Mouse (Mus musculus) liver, embryonic 16.5 days (tissue): ENCODE results near the gene Mprip. TPM values are rescaled to one million over a fixed set of nuclear protein-coding genes. Genes with fewer than 3 reads are reported as not detected.

ENCODE experiments used
- ATAC-seq: fragments of 200-750 bp; cut with Nextera tagmentation; 2 replicates; pipeline ENCODE4 v1.8.0; 2017; ENCODE audit warnings: low read depth, mild to moderate bottlenecking, moderate number of reproducible peaks, moderate library complexity
- H3K27ac ChIP-seq: fragments of 300-500 bp; sonication (generic); 2 replicates; pipeline ENCODE4 v1.5.1; 2014; ENCODE audit warnings: mild to moderate bottlenecking, low read length
- H3K27me3 ChIP-seq: fragments of 300-500 bp; sonication (generic); 2 replicates; pipeline ENCODE4 v1.6.1; 2014; ENCODE audit warnings: low read depth, low read length, mixed read lengths; ENCODE audit not compliant: control insufficient read depth, insufficient read depth
- H3K36me3 ChIP-seq: fragments of 300-500 bp; sonication (generic); 2 replicates; pipeline ENCODE4 v1.6.1; 2014; ENCODE audit warnings: mild to moderate bottlenecking; ENCODE audit not compliant: control insufficient read depth, insufficient read depth
- H3K4me1 ChIP-seq: fragments of 300-500 bp; sonication (generic); 2 replicates; pipeline ENCODE4 v1.6.1; 2014; ENCODE audit warnings: low read depth, low read length, mixed read lengths; ENCODE audit not compliant: control insufficient read depth
- H3K4me2 ChIP-seq: fragments of 300-500 bp; sonication (generic); 2 replicates; pipeline ENCODE4 v1.6.1; 2014; ENCODE audit warnings: low read depth, low read length, mixed read lengths
- H3K4me3 ChIP-seq: fragments of 300-500 bp; sonication (generic); 2 replicates; pipeline ENCODE4 v1.5.1; 2014; ENCODE audit warnings: low read depth, mild to moderate bottlenecking, low read length
- H3K9ac ChIP-seq: fragments of 300-500 bp; sonication (generic); 2 replicates; pipeline ENCODE4 v1.6.1; 2014; ENCODE audit warnings: low read depth, low read length
- H3K9me3 ChIP-seq: fragments of 300-500 bp; sonication (generic); replicated peaks from 2 replicates; pipeline ENCODE4 v1.6.1; 2016; ENCODE audit warnings: low read length; ENCODE audit not compliant: control insufficient read depth
- WGBS: fragments of 180-500 bp; shearing (Covaris S2); extraction: QIAGEN DNeasy Blood & Tissue Kit; methylation state at CpG from one replicate; pipeline ENCODE4 v1.1.7; 2014; ENCODE audit not compliant: insufficient replicate concordance; 5-methylcytosine and 5-hydroxymethylcytosine counted together
- polyA plus RNA-seq: library from polyadenylated mRNA; unstranded; fragments of >200 nt; fragmentation: Nextera tagmentation; extraction: Ambion mirVana; gene quantifications from 2 replicates; pipeline ENCODE4 v1.2.1, GENCODE M21; 2015

Mprip gene
- polyA plus RNA-seq, 1 experiment from 2014 or later = 6.6 TPM

GRCm38 (mm10) chr11:59772291-59772690 lies 111.2 kb downstream of the Mprip start:
- Histone ChIP-seq H3K27ac (no peak overlapping the region), H3K36me3 (peaks cover 13% of the 10 kb centered on the region), H3K9me3 (no peaks in the 10 kb centered on the region), H3K4me2 (no peak overlapping the region), H3K4me3 (no peak overlapping the region), H3K9ac (no peak overlapping the region), H3K4me1 (no peaks in the 10 kb centered on the region), H3K27me3 (no peaks in the 10 kb centered on the region)
- ATAC-seq = no peak
- 71% methylated on average over 2 of the region's 2 CpGs for WGBS

DNA sequence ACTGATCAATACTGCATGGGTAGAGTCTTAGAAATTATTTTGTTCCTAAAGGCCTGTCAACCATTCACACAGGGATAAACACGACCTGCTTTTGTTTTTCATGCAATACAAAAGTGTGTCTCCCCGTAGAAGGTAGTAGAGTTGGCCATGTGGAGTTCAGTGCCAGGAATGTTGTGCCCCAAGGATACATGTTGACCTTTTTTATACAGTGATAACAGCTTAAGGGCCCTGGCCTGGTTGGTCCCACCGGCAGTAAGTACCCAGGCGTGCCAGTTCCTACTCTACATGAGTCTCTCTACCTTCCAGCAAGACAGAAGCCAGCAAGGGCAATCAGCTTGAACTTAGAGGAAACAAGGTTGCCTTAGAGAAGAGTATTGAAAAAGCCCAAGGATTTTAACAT lies 111.8 kb downstream of the Mprip start:
- Histone ChIP-seq H3K36me3 (peaks cover 13% of the 10 kb centered on the region), H3K4me1 (no peaks in the 10 kb centered on the region), H3K27me3 (no peaks in the 10 kb centered on the region), H3K4me3 (no peak overlapping the region), H3K4me2 (no peak overlapping the region), H3K9ac (no peak overlapping the region), H3K9me3 (no peaks in the 10 kb centered on the region), H3K27ac (no peak overlapping the region)
- 68% methylated on average over 4 of the region's 4 CpGs for WGBS
- ATAC-seq = no peak

GRCm38 (mm10) chr11:59774522-59774921 lies 113.4 kb downstream of the Mprip start:
- WGBS = 30% methylated on average over 4 of the region's 4 CpGs
- Histone ChIP-seq H3K4me1 (no peaks in the 10 kb centered on the region; the same call in 1 of the 2 replicates), H3K27ac (no peak overlapping the region), H3K27me3 (no peaks in the 10 kb centered on the region), H3K4me2 (no peak overlapping the region), H3K9ac (no peak overlapping the region), H3K36me3 (peaks cover 10% of the 10 kb centered on the region), H3K9me3 (no peaks in the 10 kb centered on the region), H3K4me3 (no peak overlapping the region)
- ATAC-seq = no peak

DNA sequence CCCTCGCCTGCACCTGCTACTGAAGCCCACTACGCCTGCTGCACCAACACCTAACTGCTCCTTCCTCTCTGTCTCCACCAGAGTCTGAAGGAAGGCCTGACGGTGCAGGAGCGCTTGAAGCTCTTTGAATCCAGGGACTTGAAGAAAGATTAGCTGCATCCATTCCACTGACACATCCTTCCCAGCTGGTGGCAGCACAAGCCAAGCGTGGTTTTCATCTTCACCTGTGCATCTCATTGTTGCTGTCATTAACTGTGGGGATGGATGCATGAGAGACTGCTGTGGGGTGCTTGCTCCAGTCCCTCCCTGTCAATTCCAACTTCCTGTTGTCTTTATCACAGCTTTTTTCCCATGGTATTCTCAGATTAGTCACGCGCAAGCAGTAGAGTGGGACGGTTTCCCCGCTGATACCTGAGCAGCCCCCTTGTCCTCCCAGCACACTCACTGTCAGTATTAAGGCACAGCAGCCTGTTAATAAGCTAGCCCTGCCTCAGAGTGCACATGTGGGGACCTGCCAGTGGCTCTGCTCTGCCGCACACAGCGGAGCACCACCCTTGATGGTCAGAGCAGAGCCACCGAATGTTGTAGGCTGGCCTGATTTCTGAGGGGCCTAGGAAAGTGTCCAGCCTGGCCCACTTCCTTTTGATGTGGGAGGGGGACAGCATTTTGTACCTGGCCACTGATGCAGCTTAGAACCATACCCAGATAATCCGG lies 114.5 kb downstream of the Mprip start:
- 83% methylated on average over 13 of the region's 13 CpGs for WGBS
- no peak overlapping the region for H3K4me3 ChIP-seq
- ATAC-seq = no peak
- no peak overlapping the region for H3K4me2 ChIP-seq
- peaks cover 4% of the 10 kb centered on the region for H3K36me3 ChIP-seq
- H3K9ac ChIP-seq = no peak overlapping the region
- H3K27ac ChIP-seq = no peak overlapping the region
- no peaks in the 10 kb centered on the region for H3K27me3 ChIP-seq
- H3K9me3 ChIP-seq = no peaks in the 10 kb centered on the region
- no peaks in the 10 kb centered on the region; the same call in 1 of the 2 replicates for H3K4me1 ChIP-seq

- Histone ChIP-seq H3K4me2 (no peak overlapping the region), H3K4me1 (no peaks in the 10 kb centered on the region; the same call in 1 of the 2 replicates), H3K27ac (no peak overlapping the region), H3K27me3 (no peaks in the 10 kb centered on the region), H3K9ac (no peak overlapping the region), H3K36me3 (peaks cover under 1% of the 10 kb centered on the region), H3K4me3 (no peak overlapping the region), H3K9me3 (no peaks in the 10 kb centered on the region)
- no peak for ATAC-seq
- WGBS = 61% methylated on average over 5 of the region's 5 CpGs
These were observed 116.2 kb downstream of the Mprip start for GRCm38 (mm10) chr11:59777259-59777658.

DNA sequence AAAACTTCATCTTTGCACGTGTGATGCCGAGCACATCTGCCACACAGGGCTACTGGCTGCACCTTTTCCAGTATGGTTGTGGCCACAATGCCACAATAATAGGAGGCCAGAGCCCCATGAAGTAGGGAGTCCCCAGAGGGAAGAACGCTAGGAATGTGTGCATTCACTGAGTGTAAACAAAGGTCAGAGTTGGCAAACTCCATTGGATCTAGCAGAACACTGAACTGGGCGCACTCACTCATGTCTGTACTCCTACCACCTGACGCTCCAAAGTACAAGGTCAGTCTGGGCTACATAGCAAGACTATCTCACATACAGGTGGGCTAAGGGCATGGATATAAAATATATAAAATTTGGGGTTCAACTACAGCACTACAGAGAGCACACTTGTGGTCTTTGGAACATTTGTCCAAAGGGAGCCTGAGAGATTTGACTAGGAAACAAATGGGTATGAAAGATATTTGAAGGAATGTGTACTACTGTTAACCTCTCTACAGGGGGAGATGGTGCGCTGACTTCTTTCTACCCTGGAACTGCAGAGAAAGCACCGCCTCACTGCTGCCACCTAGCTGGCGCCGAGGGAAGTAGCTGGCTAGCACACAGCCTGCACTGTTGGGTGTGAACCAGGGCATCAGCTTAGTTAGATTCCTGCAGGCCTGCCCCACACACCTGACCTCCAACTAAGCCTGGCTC lies 117.2 kb downstream of the Mprip start:
- H3K27me3 ChIP-seq = no peaks in the 10 kb centered on the region
- no peak overlapping the region for H3K9ac ChIP-seq
- no peak overlapping the region for H3K27ac ChIP-seq
- H3K4me3 ChIP-seq = no peak overlapping the region
- peak; percentile 74 for ATAC-seq
- H3K9me3 ChIP-seq = no peaks in the 10 kb centered on the region
- WGBS = 41% methylated on average over 9 of the region's 9 CpGs
- no peak overlapping the region for H3K4me2 ChIP-seq
- no peaks in the 10 kb centered on the region; the same call in 1 of the 2 replicates for H3K36me3 ChIP-seq
- no peaks in the 10 kb centered on the region; the same call in 1 of the 2 replicates for H3K4me1 ChIP-seq

DNA sequence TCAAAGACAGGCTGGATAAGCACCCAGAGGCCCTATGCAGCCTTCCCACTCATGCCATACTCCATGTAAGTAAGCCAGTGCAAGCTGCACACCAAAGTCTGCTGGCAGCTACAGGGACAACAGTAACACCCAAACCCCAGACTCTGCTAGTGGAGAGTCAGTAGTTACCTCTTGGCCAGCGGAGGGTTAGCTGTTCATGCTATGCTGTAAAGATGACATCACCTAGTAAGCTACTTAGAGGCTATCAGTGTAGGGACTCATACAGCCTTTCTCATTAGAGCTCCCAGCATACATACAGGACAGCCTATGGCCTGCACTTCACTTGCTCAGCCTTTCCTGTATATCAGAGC lies 117.7 kb downstream of the Mprip start:
- Histone ChIP-seq H3K4me1 (no peaks in the 10 kb centered on the region; the same call in 1 of the 2 replicates), H3K9me3 (no peaks in the 10 kb centered on the region), H3K27me3 (no peaks in the 10 kb centered on the region), H3K4me3 (no peak overlapping the region), H3K27ac (no peak overlapping the region), H3K4me2 (no peak overlapping the region), H3K9ac (no peak overlapping the region), H3K36me3 (no peaks in the 10 kb centered on the region; the same call in 1 of the 2 replicates)
- no peak for ATAC-seq
- WGBS = 58% methylated on average over 1 of the region's 1 CpGs

DNA sequence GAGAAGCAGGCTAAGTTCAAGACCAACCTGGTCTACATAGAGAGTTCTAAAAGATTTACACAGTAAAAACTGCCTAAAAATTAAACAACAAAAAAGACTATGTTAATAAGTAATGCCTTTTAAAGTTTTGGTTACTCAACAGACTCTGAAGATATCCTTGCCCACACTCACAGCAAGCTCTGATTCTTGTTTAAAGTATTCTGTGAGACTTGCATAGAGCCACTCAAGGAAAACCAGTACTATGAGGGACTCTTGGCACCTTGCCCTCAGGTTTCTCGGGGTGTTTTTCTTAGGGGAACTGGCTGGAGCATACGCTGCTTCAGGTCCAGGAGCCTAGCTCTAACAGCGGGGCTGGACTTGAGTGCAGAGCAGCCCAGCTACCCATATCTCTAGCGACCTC lies 118.3 kb downstream of the Mprip start:
- no peak overlapping the region for H3K9ac ChIP-seq
- ATAC-seq = no peak
- no peak overlapping the region for H3K4me3 ChIP-seq
- 79% methylated on average over 4 of the region's 4 CpGs for WGBS
- H3K9me3 ChIP-seq = no peaks in the 10 kb centered on the region
- no peaks in the 10 kb centered on the region; the same call in 1 of the 2 replicates for H3K36me3 ChIP-seq
- H3K4me1 ChIP-seq = no peaks in the 10 kb centered on the region; the same call in 1 of the 2 replicates
- H3K27me3 ChIP-seq = no peaks in the 10 kb centered on the region
- no peak overlapping the region for H3K4me2 ChIP-seq
- no peak overlapping the region for H3K27ac ChIP-seq

GRCm38 (mm10) chr11:59780241-59780640 lies 119.1 kb downstream of the Mprip start:
- H3K4me1 ChIP-seq = no peaks in the 10 kb centered on the region; the same call in 1 of the 2 replicates
- no peak overlapping the region for H3K4me2 ChIP-seq
- H3K4me3 ChIP-seq = no peak overlapping the region
- H3K27ac ChIP-seq = no peak overlapping the region
- no peaks in the 10 kb centered on the region for H3K36me3 ChIP-seq
- WGBS = 63% methylated on average over 4 of the region's 4 CpGs
- ATAC-seq = no peak
- no peaks in the 10 kb centered on the region for H3K9me3 ChIP-seq
- H3K9ac ChIP-seq = no peak overlapping the region
- no peaks in the 10 kb centered on the region for H3K27me3 ChIP-seq
